Mouse (Mus musculus) embryo, embryonic 11.5 days (tissue): ENCODE measurements around the gene Mark4.

Experiments
- DNase-seq: peaks from one replicate; pipeline ENCODE4 v3.0.0-alpha.2; 2012; ENCODE audit warnings: low read depth, low spot score

Gene Mark4

DNA sequence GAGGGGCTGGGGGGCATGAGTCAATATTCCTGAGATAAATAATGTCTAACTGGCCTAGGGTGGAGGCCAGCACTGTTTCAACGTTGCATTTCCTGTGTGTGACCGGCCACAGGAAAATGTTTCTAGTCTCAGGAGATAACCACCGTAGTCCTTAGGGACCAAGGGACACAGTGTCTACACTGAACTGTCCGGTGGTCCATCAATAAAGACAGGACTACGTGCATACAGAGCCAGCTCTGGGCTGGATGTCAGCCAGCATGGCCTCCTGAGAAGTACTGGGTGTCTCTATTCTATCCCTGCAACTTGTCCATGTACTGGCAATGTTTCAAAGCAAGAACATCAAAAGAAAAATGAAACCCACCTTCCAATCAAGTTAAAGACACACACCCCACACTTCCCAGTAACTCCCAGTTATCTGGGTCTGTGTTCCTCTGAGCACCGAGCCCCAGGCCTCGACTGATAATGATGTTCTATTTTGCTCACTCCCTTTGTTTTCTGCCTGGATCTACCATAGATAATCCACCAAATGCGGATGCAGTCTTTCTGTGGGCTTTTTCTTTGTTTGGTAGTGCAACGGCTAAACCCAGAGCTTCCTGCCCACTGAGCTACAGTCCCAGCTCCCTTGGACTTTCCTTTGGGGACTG, 17.1 kb downstream of the Mark4 start:
- no peak for DNase-seq

DNA sequence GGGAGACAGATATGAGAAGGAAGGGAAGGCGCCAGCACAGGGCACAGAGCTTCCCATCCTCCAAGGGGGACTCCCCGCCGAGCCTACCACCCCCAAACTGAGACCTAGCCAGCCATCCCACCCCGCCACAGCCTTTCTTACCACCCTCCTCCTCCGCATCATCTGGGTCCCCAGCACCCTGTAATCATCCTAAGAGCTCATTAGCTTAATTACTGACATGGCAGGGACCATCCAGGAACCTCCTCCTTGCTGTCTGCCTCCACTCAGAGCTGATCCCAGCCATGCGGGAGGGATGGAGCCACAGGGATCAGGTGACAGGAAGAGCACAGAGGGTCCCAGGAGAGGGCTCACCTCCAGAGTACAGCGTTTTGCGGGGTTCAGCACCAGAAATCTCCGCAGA, 21.6 kb downstream of the Mark4 start:
- no peak for DNase-seq

DNA sequence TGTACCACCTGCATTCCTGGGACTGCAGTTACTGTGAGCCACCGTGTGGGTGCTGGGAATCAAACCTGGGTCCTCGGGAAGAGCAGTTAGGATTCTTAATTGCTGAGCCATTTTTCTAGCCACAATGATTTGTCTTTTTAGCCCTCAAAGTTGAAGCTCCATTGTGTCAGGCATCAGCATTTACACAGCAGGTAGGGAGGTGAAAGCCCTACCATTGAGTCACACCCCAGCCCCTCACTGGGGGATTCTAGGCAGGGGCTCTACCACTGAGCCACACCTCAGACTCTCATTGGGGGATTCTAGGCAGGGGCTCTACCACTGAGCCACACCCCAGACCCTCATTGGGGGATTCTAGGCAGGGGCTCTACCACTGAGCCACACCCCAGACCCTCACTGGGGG, 22.3 kb downstream of the Mark4 start:
- DNase-seq = no peak

DNA sequence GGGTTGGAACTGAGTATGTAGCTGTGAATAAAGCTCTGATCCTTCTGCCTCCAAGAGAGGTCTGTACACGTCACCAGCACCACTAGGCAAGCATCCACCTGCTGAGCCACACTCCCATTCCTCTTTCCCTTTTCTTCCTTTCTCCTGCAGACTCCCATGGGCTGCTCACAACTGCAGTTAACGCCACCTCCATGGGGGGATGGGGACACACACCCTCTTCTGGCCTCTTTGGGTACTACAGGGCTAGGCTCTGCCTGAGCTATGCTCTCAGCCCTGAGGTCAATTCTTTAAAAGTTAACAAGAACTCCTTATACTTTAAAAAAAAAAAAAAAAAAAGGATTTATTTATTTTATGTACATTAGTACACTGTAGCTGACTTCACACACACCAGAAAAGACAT, 26.1 kb downstream of the Mark4 start:
- DNase-seq = no peak

DNA sequence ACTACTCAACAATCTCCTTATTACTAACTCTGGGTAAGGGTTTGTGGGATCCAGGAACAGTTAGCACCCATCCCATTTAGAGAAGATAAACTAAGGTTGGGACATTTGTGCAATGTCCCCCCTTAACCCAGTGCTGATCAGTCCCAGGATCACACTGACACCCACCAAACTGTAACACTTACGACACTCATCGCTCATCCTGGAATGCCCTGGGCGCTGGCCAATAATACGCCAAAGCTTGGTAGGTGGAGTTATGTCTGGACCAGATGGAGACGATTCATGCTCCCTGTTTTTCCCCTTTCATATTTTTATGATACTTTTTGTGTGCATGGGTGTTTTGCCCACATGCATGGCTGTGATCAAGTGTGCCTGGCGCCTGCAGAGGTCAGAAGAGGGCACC, 28.2 kb downstream of the Mark4 start:
- DNase-seq = no peak

DNA sequence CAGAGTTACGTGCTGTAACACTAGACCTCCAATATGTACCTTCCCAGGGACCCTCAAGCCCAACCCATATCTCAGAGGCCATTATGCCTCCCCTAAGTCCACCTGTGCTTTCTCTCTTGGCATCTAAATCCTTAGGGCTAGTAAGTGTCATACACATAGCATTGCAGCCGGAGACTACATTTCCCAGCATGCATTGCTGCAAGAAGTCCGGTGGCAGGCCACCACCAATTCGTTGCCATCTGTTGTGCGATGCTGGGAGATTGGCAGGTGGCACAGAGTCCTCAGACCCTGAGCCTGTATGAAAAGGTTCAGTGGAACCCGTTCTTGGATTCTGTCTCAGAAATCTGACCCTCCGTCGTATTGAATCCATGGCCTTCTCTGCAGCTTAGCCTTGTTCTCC, 28.9 kb downstream of the Mark4 start:
- DNase-seq = no peak

DNA sequence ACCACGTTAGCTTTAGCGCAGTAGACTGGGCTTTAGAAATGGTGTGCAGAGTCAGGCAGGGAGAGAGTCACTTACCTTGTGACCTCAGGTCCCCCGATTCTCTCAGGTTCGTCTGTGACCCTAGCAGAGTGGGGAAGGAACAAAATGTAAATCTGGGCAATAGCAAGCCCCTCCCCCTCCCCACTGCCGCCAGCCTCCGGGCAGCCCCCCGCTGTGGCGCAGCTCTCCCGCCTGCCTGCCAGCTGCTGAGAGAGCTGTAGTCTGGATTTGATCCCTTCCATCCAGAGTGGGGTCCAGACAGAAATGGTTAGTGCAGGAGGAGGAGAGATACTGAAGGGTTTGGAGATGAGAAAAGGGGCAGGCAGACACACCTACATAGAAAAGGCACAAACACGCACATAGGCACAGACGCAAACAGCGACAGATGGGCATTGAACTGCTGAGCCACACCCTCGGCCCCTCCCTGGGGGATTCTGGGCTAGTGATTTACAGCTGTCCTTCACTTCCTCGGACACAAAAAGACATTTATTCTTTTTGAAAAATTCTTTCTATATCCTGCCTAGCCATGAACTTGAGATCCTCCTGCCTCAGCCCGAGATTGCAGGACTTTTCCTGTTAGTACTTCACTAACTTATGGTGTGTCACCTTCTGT, 30.5 kb downstream of the Mark4 start:
- no peak for DNase-seq

DNA sequence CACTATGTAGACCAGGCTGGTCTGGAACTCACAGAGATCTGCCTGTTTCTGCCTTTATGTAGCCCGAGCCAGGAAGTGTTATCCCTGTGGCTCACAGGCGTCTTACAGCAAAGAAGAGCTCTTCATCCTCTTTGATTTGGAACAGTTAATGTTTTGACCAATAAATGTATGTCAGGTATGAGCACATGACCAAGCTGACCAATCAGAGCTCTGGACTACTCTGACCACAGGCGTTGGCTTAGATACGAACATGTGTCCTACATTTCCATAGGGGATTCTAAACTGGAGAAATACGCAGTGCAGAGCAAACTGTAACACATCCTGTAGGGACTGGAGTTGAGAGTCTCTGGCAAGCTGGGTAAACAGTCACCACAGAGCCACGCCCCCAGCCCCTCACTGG, 31.7 kb downstream of the Mark4 start:
- no peak for DNase-seq

DNA sequence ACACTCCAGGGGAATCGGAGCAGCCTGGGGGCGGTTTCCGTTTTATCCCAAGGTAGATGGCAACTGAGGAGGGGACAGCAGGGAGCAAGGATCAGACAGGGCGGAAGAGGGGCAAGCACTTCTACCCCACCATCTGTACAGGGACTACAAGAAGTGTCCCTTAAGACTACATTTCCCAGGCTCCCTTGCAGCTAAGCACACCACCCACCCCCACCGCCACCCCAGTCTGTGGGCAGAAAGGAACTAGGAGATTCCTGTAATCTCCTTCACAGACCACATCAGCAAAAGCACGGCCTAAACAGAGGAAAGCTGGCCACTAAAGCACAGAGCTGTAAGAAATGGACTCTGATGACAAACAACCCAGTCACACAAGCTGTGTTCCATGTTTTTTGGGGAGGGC, 32.3 kb downstream of the Mark4 start:
- DNase-seq = no peak

DNA sequence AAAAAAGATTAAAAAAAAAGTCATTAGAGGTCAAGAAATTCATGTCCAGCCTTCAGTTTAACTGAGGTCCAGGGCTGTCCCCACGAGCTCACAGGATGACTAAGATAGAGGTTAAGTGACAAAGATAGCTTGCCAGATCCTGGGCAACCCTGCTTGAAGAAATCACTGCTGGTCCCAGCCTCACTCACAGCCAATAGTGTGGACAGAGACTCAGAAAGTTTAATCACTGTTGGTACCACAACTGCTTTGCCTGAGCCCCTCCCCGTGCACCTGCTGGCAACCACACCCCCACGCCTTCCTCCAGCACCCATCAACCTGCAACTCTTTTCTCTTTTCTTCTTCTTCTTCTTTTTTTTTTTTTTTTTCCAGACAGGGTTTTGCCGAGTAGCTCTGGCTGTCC, 34.6 kb downstream of the Mark4 start:
- DNase-seq = no peak

DNA sequence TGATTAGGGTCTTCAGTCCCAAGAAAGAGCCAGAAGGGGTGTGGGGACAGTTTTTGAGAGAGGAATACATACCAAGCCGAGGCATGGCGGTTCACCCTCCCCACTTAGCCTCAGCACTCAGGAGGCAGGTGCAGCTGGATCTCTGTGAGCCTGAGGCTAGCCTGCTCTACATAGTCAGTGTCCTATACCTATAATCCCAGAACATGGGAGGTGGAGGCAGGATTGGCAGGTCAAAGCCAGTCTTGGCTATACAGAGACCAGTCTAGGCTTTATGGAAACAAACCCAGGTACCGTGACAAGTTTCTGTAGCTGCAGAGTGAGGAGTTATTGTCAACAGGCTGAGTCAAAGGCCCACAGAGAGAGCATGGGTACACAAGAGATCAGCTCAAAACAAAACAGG, 35.5 kb downstream of the Mark4 start:
- no peak for DNase-seq

DNA sequence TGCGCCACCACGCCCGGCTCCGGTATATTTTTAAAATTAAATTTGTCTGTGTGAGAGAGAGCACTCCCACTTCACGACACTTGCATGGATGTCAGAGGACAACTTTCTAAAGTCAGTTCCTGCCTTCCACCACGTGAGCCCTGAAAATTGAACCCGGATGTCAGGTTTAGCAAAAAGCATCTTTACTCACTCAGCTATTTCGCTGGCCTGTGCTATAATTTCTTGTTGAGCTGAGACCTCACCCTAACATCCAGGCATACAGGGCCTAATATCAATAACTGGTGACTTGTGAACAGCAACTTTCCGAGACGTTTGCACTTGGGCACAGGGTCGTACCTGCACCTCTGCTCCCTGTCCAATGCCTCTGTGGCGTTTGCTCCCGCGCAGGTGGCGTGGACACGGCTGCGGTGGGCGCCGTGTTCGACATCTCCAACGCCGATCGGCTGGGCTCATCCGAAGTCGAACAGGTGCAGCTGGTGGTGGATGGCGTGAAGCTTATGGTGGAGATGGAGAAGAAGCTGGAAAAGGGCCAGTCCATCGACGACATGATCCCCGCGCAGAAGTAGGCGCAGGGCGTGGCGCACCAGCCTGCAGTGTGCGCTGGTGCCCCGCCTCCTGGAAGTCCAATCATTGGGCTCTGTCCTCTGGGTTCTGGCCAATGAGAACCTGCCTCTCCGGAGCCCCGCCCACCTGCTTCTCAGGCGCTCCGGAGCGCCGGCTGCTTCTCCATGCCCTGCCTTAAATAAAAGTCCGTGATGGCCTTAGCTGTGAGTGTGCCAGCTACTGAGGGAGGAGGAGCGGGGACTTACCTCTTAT, 37.6 kb downstream of the Mark4 start:
- peak; percentile 68 for DNase-seq

DNA sequence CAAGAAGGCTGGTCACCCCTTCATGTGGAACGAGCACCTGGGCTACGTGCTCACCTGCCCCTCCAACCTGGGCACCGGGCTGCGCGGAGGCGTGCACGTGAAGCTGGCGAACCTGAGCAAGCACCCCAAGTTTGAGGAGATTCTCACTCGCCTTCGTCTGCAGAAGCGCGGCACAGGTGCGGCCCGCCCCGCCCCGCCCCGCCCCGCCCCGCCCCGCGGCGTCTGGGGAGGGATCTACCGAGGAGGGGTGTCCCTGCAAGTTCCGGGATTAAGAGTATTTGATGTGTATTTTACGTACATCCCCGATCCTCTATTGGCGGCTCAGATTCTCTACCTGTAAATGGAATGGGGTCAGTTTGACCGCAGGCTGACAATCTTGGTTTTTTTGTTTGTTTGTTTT, 38.5 kb downstream of the Mark4 start:
- no peak for DNase-seq

DNA sequence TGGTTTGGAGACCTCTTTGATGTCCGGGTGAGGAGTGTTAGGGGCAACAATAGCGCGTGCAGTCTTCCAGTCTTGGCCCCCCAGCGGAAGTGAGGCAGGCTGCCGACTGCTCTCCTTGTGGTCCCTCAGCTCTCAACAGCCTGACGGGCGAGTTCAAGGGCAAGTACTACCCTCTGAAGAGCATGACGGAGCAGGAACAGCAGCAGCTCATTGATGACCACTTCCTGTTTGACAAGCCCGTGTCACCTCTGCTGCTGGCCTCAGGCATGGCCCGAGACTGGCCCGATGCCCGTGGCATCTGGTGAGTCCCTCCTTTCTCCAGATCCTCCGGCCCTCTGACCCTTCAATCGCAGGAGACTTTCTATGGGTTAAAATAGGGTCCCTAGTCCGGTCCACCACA, 42.0 kb downstream of the Mark4 start:
- DNase-seq = no peak

DNA sequence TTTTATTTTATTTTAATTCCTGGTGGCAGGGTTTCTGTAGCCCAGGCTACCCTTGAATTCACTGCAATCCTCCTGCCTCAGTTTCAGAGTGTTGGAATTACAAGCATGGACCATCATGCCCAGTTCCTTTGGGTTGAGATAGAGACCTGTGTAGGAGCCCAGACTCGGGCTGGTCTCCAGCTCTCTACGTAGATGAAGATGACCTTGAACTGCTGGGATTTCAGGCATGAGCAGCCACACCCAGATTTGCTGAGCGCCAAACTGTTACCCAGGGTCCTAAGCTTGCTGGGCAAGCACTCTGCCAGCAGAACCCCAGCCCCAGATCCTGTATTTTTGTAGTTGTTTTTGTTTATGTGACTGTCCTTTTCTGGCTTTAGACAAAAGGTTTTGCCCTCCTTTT, 45.1 kb downstream of the Mark4 start:
- DNase-seq = no peak

DNA sequence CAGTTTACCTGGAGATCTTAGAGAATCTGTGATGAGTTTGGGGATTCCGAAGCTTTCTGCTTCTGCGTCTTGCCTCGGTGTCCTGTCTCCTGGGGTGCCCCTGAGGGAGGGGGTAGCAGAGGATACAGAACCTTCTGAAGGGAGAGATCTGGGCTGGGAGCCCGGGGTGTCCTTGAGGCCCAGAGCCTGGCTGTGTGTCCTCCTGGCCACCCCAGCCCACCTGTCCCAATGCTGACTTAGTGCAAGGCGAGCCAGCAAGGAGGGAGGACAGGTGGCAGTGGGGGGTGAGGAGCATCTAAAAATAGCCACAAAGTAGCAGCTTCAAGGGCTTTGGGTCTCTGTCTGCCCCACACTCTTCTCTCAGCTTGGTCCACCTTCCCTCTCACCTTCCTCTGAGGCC, 46.8 kb downstream of the Mark4 start:
- no peak for DNase-seq

DNA sequence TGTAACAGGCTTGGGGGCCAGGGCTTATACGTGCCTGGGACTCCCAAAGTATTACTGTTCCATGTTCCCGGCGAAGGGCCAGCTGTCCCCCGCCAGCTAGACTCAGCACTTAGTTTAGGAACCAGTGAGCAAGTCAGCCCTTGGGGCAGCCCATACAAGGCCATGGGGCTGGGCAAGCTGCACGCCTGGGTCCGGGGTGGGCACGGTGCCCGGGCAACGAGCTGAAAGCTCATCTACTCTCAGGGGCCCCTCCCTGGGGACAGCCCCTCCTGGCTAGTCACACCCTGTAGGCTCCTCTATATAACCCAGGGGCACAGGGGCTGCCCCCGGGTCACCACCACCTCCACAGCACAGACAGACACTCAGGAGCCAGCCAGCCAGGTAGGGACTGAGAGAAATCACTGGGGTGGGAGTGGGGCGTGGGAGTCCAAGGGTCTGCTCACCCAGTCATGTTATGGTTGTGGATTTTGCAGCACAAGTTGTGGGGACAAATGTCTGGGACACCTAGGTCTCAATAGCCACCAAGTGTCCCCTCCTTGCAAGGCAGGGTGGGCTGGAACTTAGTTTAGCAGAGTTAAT, 47.8 kb downstream of the Mark4 start:
- DNase-seq = no peak

DNA sequence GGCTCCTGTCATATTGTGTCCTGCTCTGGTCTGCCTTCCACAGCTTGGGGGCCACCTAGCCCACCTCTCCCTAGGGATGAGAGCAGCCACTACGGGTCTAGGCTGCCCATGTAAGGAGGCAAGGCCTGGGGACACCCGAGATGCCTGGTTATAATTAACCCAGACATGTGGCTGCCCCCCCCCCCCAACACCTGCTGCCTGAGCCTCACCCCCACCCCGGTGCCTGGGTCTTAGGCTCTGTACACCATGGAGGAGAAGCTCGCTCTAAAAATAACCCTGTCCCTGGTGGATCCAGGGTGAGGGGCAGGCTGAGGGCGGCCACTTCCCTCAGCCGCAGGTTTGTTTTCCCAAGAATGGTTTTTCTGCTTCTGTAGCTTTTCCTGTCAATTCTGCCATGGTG, 48.9 kb downstream of the Mark4 start:
- no peak for DNase-seq

DNA sequence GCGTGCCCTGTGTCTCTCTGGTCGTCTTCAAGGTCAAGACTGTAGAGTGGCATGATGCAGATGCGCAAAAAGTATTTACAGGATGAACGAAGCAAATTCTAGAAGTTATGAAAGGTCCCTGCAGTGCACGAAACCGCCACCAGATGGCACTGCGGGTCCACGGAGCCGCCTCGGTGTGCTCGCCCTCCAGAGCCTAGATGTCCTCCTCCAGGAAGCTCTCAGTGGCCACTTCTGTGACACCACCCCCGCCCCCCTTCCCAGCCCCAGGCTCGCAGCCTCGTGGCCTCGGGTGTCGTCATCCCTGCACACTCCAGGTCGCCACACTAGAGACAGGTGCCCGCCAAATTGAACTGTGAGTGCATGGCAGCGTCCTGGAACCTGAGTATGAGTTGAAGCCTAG, 53.2 kb downstream of the Mark4 start:
- peak; percentile 62 for DNase-seq

DNA sequence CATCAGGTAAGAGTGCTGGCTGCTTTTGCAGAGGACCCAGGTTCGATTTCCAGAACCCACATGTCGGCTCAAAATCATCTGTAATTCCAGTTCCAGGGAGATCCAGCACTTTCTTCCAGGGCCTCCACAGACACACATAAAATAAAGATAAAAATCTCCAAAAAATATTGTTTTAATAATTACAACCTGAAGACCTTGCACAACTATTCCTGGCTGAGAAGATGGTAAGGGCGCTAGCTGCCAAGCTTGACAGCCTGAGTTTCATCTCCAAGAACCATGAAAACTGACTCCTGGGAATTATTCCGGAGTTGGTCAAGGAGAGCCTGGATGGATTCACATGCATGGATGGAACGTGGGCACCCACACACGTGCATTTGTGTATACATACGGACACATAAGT, 54.1 kb downstream of the Mark4 start, which contains the start of gene Ckm:
Ckm (plus strand) TSS at position 301 of the 400 bp plus-strand sequence.
- no peak for DNase-seq

DNA sequence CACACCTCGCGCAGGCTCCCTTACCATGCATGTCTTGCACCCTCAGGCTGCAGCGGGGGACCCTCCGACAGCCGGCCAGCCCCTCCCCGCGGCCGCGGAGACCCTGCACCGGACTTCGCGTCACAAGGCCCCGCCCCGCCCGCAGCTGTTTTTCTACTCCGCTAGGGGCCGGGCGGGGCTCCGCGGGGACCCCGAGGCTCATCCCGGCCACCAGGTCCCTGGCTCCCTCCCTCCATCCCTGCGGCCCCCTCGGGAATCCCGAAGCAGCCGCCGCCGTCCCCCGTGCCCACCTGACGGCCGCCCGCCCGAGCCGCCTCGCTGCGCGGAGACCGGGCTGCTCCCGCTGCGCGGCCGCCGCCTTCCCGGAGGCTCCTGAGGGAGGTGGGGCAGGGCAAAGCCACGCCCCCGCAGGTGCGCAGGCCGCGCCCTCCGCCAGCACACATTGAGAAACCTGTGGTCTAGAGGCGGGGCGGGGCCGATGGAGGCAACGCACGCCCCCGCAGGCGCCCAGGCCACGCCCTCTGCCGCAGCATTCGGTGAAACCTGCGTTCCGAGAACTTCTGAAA, 54.8 kb downstream of the Mark4 start, which contains the start of gene Klc3:
Klc3 (minus strand) TSS at position 374 of the 566 bp plus-strand sequence.
- DNase-seq = no peak

DNA sequence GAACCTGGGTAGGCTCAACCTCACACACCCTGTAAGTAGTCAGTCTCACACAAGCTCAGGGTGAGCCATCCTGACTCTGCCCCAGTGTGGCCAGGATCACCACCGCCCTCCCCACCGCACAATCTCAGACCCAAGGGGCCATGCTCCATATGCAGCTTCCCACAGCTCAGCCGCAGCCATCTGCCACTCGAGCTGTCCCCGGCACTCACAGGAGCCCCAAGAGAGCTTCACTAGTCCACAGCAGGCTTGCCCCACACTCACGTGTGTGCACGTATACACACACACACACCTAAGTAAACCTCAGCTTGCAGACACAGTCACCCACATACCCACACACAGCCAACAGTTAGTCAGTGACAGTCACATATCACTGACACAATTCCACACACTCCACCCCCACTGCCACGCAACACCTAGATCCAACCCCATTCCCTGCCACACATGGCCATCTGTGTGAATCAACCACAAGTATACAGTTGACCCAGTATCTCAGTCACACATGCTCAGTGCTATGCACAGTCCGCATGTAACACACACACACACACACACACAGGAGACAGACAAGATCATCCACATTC, 56.0 kb downstream of the Mark4 start:
- DNase-seq = no peak
